Mouse (Mus musculus) forebrain, embryonic 11.5 days (tissue): ENCODE measurements at regions not wholly inside any gene's neighbourhood (a gene's known extent, or its start where the extent isn't known, plus 50 kb on each side); places are given as distances from the start of the nearest gene placed in this dataset.
A peak's percentile ranks its signal among the peaks of the same experiment; 100 is the strongest.

Experiments used
- ATAC-seq: fragments of 200-750 bp; cut with Nextera tagmentation; replicated peaks from 2 replicates; pipeline ENCODE4 v1.8.0; 2017; ENCODE audit warnings: moderate TSS enrichment; ENCODE audit not compliant: low FRiP score
- DNase-seq: peaks from one replicate; pipeline ENCODE4 v3.0.0-alpha.2; 2017; ENCODE audit warnings: low spot score
- H3K27ac ChIP-seq: fragments of 300-500 bp; sonication (generic); 2 replicates; pipeline ENCODE4 v1.5.1; 2014; ENCODE audit warnings: low read depth, low read length
- H3K27me3 ChIP-seq: fragments of 300-500 bp; sonication (generic); 2 replicates; pipeline ENCODE4 v1.6.1; 2014; ENCODE audit warnings: mild to moderate bottlenecking, low read length, mixed read lengths; ENCODE audit not compliant: control insufficient read depth, insufficient read depth
- H3K36me3 ChIP-seq: fragments of 300-500 bp; sonication (generic); 2 replicates; pipeline ENCODE4 v1.6.1; 2014; ENCODE audit warnings: mild to moderate bottlenecking, low read length, moderate library complexity, mixed read lengths; ENCODE audit not compliant: control insufficient read depth, insufficient read depth
- H3K4me1 ChIP-seq: fragments of 300-500 bp; sonication (generic); replicated peaks from 2 replicates; pipeline ENCODE4 v1.6.1; 2014; ENCODE audit warnings: low read length, mixed read lengths; ENCODE audit not compliant: control insufficient read depth, insufficient read depth
- H3K4me2 ChIP-seq: fragments of 300-500 bp; sonication (generic); 2 replicates; pipeline ENCODE4 v1.6.1; 2014; ENCODE audit warnings: low read depth, mild to moderate bottlenecking, low read length, moderate library complexity, mixed read lengths; ENCODE audit not compliant: severe bottlenecking
- H3K4me3 ChIP-seq: fragments of 300-500 bp; sonication (generic); 2 replicates; pipeline ENCODE4 v1.5.1; 2014; ENCODE audit warnings: low read depth, low read length
- H3K9ac ChIP-seq: fragments of 300-500 bp; sonication (generic); 2 replicates; pipeline ENCODE4 v1.6.1; 2014; ENCODE audit warnings: low read length
- H3K9me3 ChIP-seq: fragments of 300-500 bp; sonication (generic); 2 replicates; pipeline ENCODE4 v1.6.1; 2016; ENCODE audit warnings: low read length, mixed read lengths; ENCODE audit not compliant: control insufficient read depth
- WGBS: fragments of 180-500 bp; shearing (Covaris S2); extraction: QIAGEN DNeasy Blood & Tissue Kit; methylation state at CpG from one replicate; pipeline ENCODE4 v1.1.7; 2014; 5-methylcytosine and 5-hydroxymethylcytosine counted together

DNA sequence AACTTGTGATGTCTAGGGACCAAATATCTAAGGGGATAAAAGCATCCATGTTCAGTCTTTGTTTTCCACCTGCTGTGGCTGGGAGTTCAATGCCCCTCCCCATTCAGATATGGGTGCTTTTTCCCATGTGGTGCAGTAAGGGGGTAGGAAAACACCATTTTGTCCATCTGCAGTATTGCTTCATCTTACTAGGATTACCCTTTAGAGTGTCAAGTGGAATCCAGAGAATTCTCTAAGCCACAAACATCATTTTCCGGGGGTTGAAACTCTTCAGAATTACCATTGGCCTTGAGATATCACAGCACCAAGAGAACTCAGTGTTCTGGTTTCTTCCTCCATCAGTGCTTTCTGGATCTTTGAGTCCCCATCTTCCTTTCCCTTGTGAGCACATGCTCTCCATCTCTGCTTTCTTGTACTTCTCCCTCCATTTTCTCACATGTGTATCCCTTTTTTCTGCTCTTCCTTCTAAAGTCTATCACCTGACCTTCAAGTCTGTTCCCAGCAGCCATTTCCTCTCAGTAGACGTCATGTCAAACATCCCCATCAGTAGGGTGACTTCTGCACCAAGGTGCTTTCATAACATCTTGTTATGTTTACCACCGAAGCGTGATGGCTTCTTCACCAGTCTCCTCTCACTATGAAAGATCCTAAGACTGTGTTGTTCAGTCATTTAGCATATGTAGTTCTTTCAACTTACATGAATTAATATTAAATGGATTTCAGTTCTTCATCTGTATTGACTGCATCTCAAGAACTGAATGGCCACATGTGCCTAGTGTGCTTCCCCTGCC, 431.6 kb upstream of the Ubash3b start:
- no peak for ATAC-seq
- Histone ChIP-seq H3K4me3 (no peak overlapping the region), H3K27ac (no peak overlapping the region), H3K36me3 (peaks cover 19% of the 10 kb centered on the region), H3K27me3 (no peaks in the 10 kb centered on the region), H3K4me2 (no peak overlapping the region), H3K4me1 (peaks cover 9% of the 10 kb centered on the region; the same call in 1 of the 2 replicates), H3K9ac (no peak overlapping the region), H3K9me3 (no peaks in the 10 kb centered on the region)
- no peak for DNase-seq
- WGBS = 89% methylated on average over 4 of the region's 4 CpGs

DNA sequence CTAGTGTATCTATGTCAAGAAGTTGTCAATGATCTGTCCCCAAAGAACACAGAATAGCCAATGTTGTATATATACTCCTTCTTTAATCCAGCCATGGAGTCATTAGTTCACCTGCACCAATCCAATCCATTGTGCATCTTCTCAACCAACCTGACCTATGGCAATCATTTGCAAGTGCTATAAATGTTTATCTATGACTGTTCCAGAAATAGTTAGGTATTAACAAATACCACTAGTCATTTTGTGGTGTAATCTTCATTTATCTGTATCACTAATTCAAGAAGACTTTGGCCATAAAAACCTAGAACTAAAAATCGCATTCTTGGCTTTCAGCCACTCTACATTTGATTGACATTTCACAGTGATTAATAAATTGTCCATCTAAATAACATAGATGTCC, 430.6 kb upstream of the Ubash3b start:
- ATAC-seq (no peak), DNase-seq (no peak)
- H3K4me3 ChIP-seq = no peak overlapping the region
- H3K36me3 ChIP-seq = peaks cover 19% of the 10 kb centered on the region
- no peak overlapping the region for H3K9ac ChIP-seq
- H3K27me3 ChIP-seq = no peaks in the 10 kb centered on the region
- peaks cover 9% of the 10 kb centered on the region; the same call in 1 of the 2 replicates for H3K4me1 ChIP-seq
- no peak overlapping the region for H3K27ac ChIP-seq
- no peak overlapping the region for H3K4me2 ChIP-seq
- 94% methylated on average over 1 of the region's 1 CpGs for WGBS
- H3K9me3 ChIP-seq = no peaks in the 10 kb centered on the region

DNA sequence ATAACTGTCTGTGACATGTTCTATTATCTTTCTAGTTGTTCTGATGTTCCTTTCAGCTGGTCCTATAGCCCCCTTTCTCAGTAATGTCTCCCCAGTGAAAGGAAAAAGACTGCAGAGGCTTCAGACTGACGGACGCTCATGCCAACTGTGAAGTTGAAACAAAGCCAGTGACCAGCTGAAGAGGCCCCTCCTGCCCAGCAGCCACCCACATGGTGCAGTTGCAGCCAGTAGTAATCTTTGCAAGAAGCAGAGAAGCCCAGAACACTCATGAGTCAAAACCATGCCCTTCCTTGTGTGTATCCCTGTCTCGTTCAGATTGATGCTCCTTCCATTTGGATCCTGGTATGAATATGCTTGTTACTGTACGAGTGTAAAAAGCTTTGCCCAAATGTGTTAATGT, 428.7 kb upstream of the Ubash3b start:
- DNase-seq = no peak
- ATAC-seq = no peak
- Histone ChIP-seq H3K4me3 (no peak overlapping the region), H3K9ac (no peak overlapping the region), H3K27ac (no peak overlapping the region), H3K4me2 (no peak overlapping the region), H3K27me3 (no peaks in the 10 kb centered on the region), H3K9me3 (no peaks in the 10 kb centered on the region), H3K4me1 (peaks cover 16% of the 10 kb centered on the region), H3K36me3 (peaks cover 19% of the 10 kb centered on the region)
- WGBS = 82% methylated on average over 4 of the region's 4 CpGs

DNA sequence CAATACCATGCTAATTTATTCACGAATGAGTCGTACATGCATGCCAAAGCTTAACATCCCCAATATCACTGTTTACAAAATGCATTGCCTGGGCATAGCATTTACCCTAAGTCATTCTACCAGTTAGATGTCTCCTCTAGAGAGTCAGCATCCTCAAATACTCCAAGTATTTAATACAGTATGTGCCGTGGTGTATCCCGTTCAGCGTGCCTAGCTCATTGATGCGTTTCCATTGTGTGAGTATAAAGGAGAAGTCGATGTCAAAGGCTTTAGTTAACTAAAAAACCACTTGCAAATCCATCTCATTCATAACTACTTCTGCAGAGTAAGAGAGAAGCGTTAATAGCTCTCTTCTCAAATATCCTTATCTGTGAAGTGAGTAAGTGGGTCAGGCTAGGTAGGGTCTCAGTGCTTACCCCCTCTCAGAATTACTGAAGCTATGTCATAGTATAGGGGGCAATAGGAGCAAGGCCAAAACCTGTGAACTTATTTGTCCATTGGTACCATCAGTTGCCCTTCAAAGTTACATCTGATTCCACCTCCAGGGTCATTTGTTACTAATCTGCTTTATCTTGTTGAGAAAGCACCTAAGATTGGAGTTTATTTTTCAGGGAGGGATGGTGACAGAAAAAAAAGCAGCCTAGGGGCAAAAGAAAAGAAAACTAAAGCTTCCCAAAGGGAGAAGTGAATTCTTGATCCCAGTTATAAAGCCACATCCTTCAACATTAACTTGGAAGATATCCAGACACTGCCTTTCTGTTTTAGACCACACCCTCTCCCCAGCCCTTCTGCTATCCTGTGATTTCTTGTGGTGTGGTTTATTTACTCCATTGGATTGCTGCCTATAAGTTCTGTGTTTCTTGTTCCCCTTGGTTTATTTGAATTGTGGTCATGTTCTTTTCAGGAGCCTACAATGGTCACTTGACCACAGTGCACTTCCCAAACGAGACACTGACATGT, 427.2 kb upstream of the Ubash3b start:
- DNase-seq = no peak
- Histone ChIP-seq H3K27me3 (no peaks in the 10 kb centered on the region), H3K4me1 (peaks cover 11% of the 10 kb centered on the region), H3K36me3 (peaks cover 19% of the 10 kb centered on the region), H3K4me3 (no peak overlapping the region), H3K4me2 (no peak overlapping the region), H3K9me3 (no peaks in the 10 kb centered on the region), H3K9ac (no peak overlapping the region), H3K27ac (no peak overlapping the region)
- no peak for ATAC-seq
- 75% methylated on average over 9 of the region's 9 CpGs for WGBS

DNA sequence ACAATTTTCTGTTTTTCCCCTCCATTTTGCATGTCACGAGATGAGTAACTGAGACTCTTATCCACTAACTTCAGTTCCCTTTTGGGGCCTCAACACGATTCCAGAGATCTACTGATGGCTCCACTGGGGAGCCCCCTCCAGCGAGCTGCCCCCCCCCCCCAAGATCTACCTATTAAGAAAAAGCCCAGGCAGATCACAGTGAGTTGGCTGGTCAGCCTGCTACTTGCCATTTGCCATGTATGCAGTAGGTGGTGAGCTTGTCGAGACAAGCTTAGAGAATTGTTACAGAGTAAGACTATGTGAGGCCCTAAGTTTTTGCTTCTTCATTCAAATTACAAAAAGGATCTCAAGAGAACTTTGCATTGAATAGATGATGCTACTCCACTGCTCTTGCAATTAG, 426.3 kb upstream of the Ubash3b start:
- Histone ChIP-seq H3K4me3 (no peak overlapping the region), H3K4me1 (peaks cover 11% of the 10 kb centered on the region), H3K9ac (no peak overlapping the region), H3K27ac (no peak overlapping the region), H3K36me3 (peaks cover 19% of the 10 kb centered on the region), H3K9me3 (no peaks in the 10 kb centered on the region), H3K4me2 (peak overlapping the region; percentile 22; the same call in 1 of the 2 replicates), H3K27me3 (no peaks in the 10 kb centered on the region)
- 57% methylated on average over 4 of the region's 4 CpGs for WGBS
- DNase-seq = no peak
- no peak for ATAC-seq

DNA sequence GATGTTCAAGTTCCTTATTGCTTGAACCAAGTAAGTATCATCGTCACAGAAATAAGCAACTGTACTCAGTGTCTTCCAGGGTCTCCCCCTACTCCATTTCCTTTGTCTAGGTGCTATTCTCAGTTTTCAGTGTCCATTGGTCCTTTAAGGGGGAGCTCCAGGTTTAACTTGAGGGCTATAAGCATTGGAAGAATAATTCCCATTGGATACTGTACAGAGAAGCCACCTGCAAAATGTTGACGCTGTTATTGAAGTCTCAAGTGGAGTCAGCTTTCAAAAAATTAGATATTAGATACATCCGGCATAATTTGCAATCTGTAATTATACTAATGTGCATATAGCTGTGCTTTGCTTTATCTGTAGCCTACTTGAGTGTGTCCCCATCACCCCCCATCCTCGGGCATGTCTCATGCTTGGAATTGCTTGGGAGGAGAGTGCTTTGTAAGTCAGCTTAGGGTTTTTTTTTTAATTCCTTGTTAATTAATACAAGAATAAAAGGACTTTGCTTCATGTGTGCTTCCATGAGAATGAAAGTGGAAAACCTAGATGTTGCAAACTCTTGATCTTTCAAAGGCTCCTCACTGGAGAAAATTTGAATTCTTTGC, 425.6 kb upstream of the Ubash3b start:
- Histone ChIP-seq H3K4me1 (peaks cover 11% of the 10 kb centered on the region), H3K27ac (peak overlapping the region; percentile 20; the same call in 1 of the 2 replicates), H3K9ac (0 out of 2 replicates have a peak overlapping the region, but pooled peaks have one; percentile 61), H3K4me3 (peak overlapping the region; percentile 12; the same call in 1 of the 2 replicates), H3K27me3 (no peaks in the 10 kb centered on the region), H3K9me3 (no peaks in the 10 kb centered on the region), H3K36me3 (peaks cover 16% of the 10 kb centered on the region), H3K4me2 (peak overlapping the region; percentile 60; the same call in 1 of the 2 replicates)
- DNase-seq (no peak), ATAC-seq (no peak)
- 82% methylated on average over 4 of the region's 4 CpGs for WGBS

DNA sequence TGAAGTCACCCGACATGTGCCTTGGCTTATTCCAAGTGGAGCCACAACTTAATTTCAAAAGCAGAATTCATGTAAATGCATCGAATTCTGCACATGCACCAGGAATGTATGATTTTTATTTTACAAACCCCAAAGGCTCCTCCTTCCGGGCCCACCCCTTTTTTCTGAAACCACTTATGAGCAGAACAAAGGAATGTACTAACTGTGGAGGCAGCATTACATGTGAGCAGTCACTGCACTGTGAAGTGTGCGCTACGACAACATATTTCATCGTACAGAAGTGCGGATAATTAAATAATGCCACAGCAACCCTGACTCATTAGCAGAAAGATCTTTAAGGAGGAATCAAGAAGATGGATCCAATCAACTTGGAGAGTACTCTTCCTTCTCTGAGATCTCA, 424.8 kb upstream of the Ubash3b start:
- Histone ChIP-seq H3K4me1 (peaks cover 11% of the 10 kb centered on the region), H3K4me2 (peak overlapping the region; percentile 60), H3K9me3 (no peaks in the 10 kb centered on the region), H3K27me3 (no peaks in the 10 kb centered on the region), H3K9ac (peak overlapping the region; percentile 61; the same call in 1 of the 2 replicates), H3K27ac (peak overlapping the region; percentile 85), H3K4me3 (peak overlapping the region; percentile 27; the same call in 1 of the 2 replicates), H3K36me3 (peaks cover 15% of the 10 kb centered on the region)
- ATAC-seq (no peak), DNase-seq (no peak)
- WGBS = 80% methylated on average over 7 of the region's 7 CpGs

DNA sequence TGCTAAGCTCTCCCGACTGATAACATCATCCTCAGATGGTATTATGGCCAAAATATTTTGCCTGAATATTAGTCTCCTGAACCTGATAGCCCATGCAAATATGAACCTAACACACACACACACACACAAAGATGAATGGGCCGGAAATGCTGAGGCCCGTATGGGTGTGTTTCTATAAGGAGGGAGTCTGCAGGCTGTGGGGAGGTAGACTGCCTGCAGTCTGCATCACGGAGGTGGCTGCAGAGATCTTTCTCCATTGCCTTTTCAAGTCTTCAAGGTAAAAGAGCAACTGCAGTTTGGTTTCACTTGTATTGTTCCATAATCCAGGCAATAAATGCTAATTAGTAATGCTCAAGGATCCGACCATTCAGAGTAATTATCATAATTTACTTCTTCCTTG, 424.3 kb upstream of the Ubash3b start:
- ATAC-seq (no peak), DNase-seq (no peak)
- H3K4me3 ChIP-seq = peak overlapping the region; percentile 27
- no peaks in the 10 kb centered on the region for H3K27me3 ChIP-seq
- peaks cover 11% of the 10 kb centered on the region for H3K4me1 ChIP-seq
- peak overlapping the region; percentile 60 for H3K4me2 ChIP-seq
- peaks cover 10% of the 10 kb centered on the region for H3K36me3 ChIP-seq
- WGBS = 31% methylated on average over 5 of the region's 5 CpGs
- no peaks in the 10 kb centered on the region for H3K9me3 ChIP-seq
- peak overlapping the region; percentile 61 for H3K9ac ChIP-seq
- peak overlapping the region; percentile 85 for H3K27ac ChIP-seq
